Mouse (Mus musculus) layer of hippocampus, postnatal 10 days (tissue): ENCODE measurements around the gene Acss3. TPM values are rescaled to one million over a fixed set of nuclear protein-coding genes. Genes with fewer than 3 reads are reported as not detected.

Experiments used
- DNase-seq, 2 experiments: peaks; one replicate each; pipeline ENCODE4 v3.0.0; 2021; ENCODE audit warnings: low spot score in 2 of 2
- long read RNA-seq: library from polyadenylated mRNA; stranded (forward); transcript quantifications from one replicate; pipeline ENCODE4 v2.0.0, GENCODE M21; 2023
- total RNA-seq, 2 experiments: library from RNA; stranded (reverse); gene quantifications; 2 replicates each; pipeline ENCODE4 v1.2.3; 2021

Gene Acss3
- total RNA-seq = 1 to 10 TPM; 1.0 TPM
- long read RNA-seq, partial matches to known transcripts = 0 of 4 reads
- long read RNA-seq, other reads (novel, unspliced or antisense) = 4 of 4 reads

GRCm38 (mm10) chr10:107123529-107124335 is at the start of gene Acss3:
Acss3 (minus strand) TSS chr10:107123668.
- peak in 1 of 2 experiments; percentile 10 for DNase-seq

- no peak for DNase-seq
Observed at GRCm38 (mm10) chr10:107172003-107172689, 48.7 kb upstream of the Acss3 start.

GRCm38 (mm10) chr10:107166486-107166885 is 43.0 kb upstream of the Acss3 start:
- DNase-seq = no peak

- DNase-seq = no peak
Observed at GRCm38 (mm10) chr10:107148759-107149158, 25.3 kb upstream of the Acss3 start.

- DNase-seq = no peak
Observed at GRCm38 (mm10) chr10:107144016-107144415, 20.5 kb upstream of the Acss3 start.

- no peak for DNase-seq
Observed at GRCm38 (mm10) chr10:107142910-107143309, 19.4 kb upstream of the Acss3 start.

GRCm38 (mm10) chr10:107122744-107123528 is 532 bp downstream of the Acss3 start:
- no peak for DNase-seq

GRCm38 (mm10) chr10:107121301-107121700 is 2.2 kb downstream of the Acss3 start:
- DNase-seq = no peak

GRCm38 (mm10) chr10:107119135-107119534 is 4.3 kb downstream of the Acss3 start:
- DNase-seq = no peak

GRCm38 (mm10) chr10:107116709-107117267 is 6.7 kb downstream of the Acss3 start:
- no peak for DNase-seq

- no peak for DNase-seq
Observed at GRCm38 (mm10) chr10:107115930-107116642, 7.4 kb downstream of the Acss3 start.

- DNase-seq = no peak
Observed at GRCm38 (mm10) chr10:107115121-107115520, 8.3 kb downstream of the Acss3 start.

- peak in 1 of 2 experiments; percentile 15 for DNase-seq
Observed at GRCm38 (mm10) chr10:107094452-107094851, 29.0 kb downstream of the Acss3 start.

GRCm38 (mm10) chr10:107053846-107054624 is 69.4 kb downstream of the Acss3 start:
- no peak for DNase-seq

GRCm38 (mm10) chr10:107050489-107050888 is 73.0 kb downstream of the Acss3 start:
- DNase-seq = no peak

- DNase-seq = peak; percentile 6 to 13
Observed at GRCm38 (mm10) chr10:107042656-107043055, 80.8 kb downstream of the Acss3 start.

GRCm38 (mm10) chr10:107040837-107041236 is 82.6 kb downstream of the Acss3 start:
- DNase-seq = no peak

- DNase-seq = no peak
Observed at GRCm38 (mm10) chr10:107040378-107040777, 83.1 kb downstream of the Acss3 start.

GRCm38 (mm10) chr10:107039211-107039610 is 84.3 kb downstream of the Acss3 start:
- no peak for DNase-seq

- DNase-seq = no peak
Observed at GRCm38 (mm10) chr10:107024254-107024653, 99.2 kb downstream of the Acss3 start.
